Mouse (Mus musculus): Measurements from ENCODE around the gene Fggy. TPM values are rescaled to one million over a fixed set of nuclear protein-coding genes. Genes with fewer than 3 reads are reported as not detected.

The Fggy gene
- 10 to 100 TPM; 15.8 to 21.0 TPM for total RNA-seq (2021)

DNA sequence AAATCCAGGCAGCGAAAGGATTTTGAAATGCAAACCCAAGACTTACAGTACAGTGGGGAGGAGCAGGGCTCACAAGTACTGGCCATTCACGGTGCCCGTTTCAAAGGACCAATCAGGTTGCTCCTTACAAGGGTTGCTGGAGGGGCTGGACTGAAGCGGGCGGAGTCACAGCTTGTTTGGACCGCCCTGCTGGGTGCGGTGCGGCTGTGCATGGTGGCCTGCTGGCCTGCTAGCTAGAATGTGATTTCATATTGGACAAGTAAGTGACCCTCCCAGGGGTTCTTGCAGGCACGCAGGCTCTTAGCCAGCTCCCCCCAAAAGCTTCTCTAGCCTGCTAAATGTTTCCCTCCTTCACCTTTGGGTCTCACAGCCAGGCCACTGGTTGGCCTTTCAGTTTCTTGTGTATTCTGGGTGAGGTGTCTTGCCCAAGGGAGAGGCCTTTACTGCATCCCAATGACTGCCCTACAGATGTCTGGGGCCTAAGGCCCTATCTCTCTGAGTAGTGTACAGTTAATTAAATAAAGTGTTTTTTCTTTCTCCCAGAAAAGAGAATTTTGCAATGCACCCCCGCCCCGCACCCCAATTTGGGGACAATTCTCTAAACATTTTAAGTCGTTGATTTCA, at the start of gene Fggy:
Fggy (plus strand) TSS at position 175 of the 624 bp plus-strand sequence.
- intact Hi-C loops (cut with DNase I) = loop anchor here (2.0 kb wide), 1 partner anchor 505 kb away; the partner anchor contains the start of gene Jun
- DNase-seq (ENCODE audit: low spot score in 2 of 2) = peak; percentile 97 to 98

GRCm38 (mm10) chr4:95507946-95508311, 49.4 kb upstream of the Fggy start:
- intact Hi-C loops (cut with DNase I) = no loop called here

GRCm38 (mm10) chr4:95518382-95518781, 38.9 kb upstream of the Fggy start:
- no peak for DNase-seq (ENCODE audit: low spot score in 2 of 2)
- intact Hi-C loops (cut with DNase I) = no loop called here

More at GRCm38 (mm10) chr4:95507946-95508311, 49.4 kb upstream of the Fggy start:
- DNase-seq (ENCODE audit: low spot score in 2 of 2) = no peak

DNA sequence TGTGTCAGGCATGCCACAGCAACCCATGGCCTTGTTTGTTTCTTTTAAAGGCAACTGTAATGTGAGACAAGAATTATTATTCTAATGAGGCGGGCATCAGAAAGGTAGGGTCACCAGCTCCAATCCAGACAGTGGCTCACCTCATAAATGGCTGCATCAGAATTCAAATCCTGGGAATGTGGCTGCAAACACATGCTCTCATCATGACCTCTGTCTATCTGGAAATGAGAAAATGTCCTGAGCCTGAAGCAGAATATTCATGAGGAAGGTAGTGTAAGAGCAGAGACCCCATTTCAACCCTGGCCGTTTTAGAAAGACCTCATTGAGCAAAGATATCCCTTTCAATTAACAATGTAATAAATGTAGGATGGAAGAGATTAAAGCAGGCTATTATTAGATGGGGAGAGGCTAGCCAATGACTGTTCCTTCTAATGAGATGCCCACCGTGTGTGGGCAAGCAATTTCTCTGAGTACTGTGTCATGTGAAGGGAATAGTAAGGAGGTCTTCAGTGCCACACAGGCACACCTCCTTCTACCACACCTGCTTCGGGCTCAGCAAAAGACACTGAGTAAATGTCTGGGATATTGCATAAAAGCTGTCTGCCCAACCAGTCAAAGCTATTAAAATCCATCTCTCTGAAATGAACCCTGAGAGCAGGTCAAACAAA, 37.2 kb upstream of the Fggy start:
- no peak for DNase-seq (ENCODE audit: low spot score in 2 of 2)
- intact Hi-C loops (cut with DNase I) = no loop called here

- intact Hi-C loops (cut with DNase I) = no loop called here
- no peak for DNase-seq (ENCODE audit: low spot score in 2 of 2)
These were observed 36.7 kb upstream of the Fggy start for GRCm38 (mm10) chr4:95520643-95521032.

DNA sequence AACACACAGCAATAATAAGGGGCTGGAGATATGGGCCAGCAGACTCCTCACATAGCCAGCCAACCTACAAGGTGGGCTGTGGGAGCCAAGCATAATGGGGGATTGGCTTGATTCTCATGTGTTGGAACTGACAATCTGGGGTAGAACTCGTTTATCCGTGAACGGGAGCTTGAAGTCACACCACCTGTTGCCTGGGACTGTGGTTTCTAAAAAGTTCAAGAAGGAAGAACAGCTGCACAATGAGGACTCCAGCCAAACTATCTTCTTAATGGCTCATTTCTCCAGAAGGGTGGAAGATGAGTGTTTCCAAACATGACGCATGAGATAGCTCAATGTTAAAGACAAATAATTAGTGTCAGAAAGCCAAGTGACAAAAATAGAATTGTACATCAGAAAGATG, 30.7 kb upstream of the Fggy start:
- DNase-seq (ENCODE audit: low spot score in 2 of 2) = no peak
- intact Hi-C loops (cut with DNase I) = no loop called here

DNA sequence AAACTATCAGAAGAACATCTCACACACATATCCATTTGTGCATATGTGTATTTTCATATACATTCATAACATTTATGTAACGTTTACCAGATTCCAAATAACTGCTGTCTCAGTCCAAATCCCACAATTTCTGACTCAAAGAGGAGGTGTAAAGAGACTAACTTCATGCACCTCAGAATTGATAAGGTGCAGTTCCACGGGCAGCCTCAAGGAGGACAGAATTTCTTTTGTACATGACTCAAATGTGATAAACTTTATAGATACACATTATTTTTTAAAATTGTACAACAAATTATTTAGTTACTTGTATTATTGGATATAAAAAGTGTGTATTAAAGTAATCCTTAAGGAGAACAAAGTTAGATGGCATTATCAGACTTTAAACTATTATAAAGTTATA, 26.6 kb upstream of the Fggy start:
- intact Hi-C loops (cut with DNase I) = no loop called here
- DNase-seq (ENCODE audit: low spot score in 2 of 2) = no peak

GRCm38 (mm10) chr4:95533946-95534345, 23.4 kb upstream of the Fggy start:
- DNase-seq (ENCODE audit: low spot score in 2 of 2) = no peak
- intact Hi-C loops (cut with DNase I) = no loop called here

GRCm38 (mm10) chr4:95541382-95542038, 15.8 kb upstream of the Fggy start:
- intact Hi-C loops (cut with DNase I) = no loop called here
- DNase-seq (ENCODE audit: low spot score in 2 of 2) = no peak

DNA sequence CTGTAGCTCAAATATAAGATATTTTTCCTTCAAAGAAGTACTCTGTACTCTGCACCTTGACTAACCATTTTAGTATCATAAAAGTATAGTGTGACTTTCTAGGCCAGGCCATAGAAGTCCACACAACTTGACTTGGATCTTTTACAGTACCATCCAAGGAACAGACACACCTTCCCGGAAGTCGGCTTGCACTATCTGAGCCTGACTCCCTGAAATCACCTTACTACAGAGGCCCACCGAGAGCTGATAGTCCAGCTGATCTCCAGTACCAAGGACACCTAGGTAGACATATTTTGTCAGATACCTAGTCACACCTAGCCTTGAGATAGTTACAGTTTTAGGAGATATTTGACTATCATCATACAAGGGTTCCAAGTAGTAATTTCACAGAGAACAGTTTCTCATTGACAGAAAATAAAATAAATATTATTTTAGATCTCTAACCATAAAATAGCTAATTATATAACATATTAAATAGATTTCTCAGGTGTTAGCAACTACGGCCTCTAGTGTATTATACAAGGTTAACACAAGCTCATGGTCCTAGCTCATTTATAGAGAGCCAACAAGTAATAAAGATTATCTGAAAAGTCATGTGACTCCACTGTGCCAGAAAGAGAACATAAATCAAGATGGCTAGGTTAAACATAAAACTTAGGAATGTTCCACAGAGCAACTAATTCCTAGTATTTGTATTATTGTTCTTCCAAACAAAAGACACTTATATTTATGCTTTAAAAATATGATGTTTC, 15.1 kb upstream of the Fggy start:
- no peak for DNase-seq (ENCODE audit: low spot score in 2 of 2)
- intact Hi-C loops (cut with DNase I) = no loop called here

GRCm38 (mm10) chr4:95543529-95543928, 13.8 kb upstream of the Fggy start:
- intact Hi-C loops (cut with DNase I) = no loop called here
- no peak for DNase-seq (ENCODE audit: low spot score in 2 of 2)

DNA sequence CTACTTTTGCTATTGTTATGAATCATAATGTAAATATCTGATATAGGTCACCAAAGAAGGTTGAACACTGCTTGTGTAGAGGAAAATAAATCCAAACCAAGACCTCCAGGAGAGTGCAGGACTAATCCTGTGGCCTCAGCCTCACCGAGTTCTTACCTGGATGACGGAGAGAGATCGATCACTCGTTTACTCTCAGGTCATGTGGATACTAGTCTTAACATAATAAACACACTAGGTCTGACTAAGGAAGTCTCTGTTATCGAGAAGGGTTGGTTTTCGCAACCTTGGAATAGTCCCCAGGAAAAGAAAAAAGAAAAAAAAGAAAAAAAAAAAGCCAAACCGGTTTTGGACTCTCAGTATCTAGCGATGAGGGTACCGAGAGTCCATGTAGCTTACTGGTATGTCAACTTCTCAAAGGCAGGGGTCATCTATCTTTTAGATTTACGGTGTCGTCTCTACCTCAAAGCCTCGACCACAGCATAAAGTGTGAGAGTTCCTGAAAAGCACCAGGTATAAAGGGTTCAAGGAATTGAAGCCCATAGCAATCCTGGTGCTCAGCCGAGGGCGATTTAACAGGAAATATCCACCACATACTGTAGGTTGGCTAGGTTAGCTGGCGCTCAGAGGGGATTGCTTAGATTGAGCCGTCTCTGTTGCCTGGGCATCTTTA, 509 bp upstream of the Fggy start:
- intact Hi-C loops (cut with DNase I) = loop anchor here (2.0 kb wide), 1 partner anchor 504 kb away; the partner anchor contains the start of gene Jun
- DNase-seq (ENCODE audit: low spot score in 2 of 2) = no peak

DNA sequence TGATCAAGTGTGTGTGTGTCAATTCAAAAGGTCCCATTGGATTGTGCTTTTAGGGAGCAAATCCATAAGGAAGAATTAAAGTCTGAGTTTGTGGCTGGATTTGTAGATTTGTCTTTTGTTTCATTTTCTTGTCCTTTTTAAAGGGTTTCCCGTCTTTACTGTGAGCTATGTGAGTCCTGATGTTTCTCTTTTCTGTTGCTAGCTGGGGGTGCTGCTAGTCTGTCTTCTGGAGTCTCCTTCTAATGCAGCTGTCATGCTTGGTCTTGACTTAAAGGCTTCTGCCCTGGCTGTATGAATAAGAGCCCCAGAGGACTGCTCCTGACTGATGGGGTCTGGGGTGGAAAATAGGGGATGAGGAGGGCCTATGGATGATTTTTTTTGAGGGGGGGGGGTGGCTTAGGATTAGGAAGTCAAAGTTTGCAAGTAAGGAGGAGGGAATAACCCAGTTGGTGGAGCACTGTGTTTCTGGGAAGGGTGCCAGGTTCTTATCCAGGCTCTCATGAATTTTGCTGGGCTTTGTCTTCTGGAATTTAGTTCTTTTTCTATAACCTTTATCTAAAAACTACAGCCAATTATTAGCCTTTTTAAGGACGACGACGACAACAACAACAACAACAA, 1.1 kb downstream of the Fggy start:
- DNase-seq (ENCODE audit: low spot score in 2 of 2) = no peak
- intact Hi-C loops (cut with DNase I) = no loop called here

DNA sequence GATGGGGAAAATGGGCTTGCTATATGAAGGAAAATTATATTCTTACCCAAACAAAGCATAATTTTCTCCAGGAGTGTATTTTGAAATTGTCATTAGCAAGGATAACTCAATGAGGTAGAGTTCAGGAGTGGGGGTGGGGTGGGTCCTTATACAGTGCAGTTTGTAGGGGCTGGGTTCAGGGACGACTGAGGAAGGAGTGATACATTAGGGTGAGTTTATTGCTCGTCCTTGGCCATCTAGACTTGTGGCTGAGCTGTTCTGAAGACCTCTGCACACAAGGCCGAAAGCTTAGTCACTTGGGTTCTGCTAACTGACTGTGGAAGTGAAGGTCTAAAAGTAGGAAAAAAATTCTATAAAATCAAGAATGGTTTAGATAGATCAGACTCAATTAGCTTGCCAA, 14.3 kb downstream of the Fggy start:
- no peak for DNase-seq (ENCODE audit: low spot score in 2 of 2)
- intact Hi-C loops (cut with DNase I) = no loop called here

DNA sequence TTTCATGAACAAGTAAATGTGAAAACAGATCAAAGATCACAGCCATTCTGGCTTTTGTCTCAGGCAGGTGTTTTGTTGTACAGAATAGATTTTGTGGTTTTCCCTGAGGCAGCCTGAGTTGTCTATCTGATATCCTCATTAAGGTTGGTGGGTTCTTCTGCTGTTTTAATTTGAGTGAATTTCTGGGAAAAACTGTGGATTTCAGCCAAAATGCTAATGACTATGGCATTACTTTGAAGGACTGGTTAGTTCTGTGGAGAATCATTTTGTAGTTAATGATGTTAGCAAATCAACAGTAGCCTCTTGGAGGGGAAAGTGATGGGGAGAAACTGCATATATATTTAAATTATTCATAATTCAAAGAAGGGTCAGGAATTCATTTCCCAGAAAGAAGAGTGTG, 16.4 kb downstream of the Fggy start:
- no peak for DNase-seq (ENCODE audit: low spot score in 2 of 2)
- intact Hi-C loops (cut with DNase I) = no loop called here

DNA sequence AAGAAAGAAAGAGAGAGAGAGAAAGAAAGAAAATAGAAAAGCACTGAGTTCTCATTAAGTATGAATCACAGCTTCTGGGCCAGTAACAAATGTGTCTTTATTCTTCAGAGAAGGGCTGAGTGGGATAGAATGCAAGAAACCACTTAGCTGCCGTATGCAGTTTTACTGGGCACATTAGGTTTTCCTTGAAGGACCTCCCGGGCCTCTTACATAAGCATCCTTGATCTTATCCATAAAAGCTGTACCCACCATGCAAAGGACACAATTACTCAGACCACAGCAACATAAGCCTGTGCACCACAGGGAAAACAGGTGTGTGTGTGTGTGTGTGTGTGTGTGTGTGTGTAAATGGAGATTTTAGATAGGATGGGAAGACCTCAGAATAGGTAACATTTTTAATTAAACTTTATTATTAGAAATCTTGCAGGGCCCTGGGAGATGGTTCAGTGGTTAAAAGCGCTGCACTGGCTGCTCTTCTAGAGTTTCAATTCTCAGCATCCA, 18.2 kb downstream of the Fggy start:
- intact Hi-C loops (cut with DNase I) = no loop called here

GRCm38 (mm10) chr4:95579183-95579582, 21.9 kb downstream of the Fggy start:
- intact Hi-C loops (cut with DNase I) = no loop called here
- DNase-seq (ENCODE audit: low spot score in 2 of 2) = no peak

More for the DNA sequence above, 18.2 kb downstream of the Fggy start:
- no peak for DNase-seq (ENCODE audit: low spot score in 2 of 2)

- intact Hi-C loops (cut with DNase I) = no loop called here
- DNase-seq (ENCODE audit: low spot score in 2 of 2) = no peak
These were observed 26.9 kb downstream of the Fggy start for GRCm38 (mm10) chr4:95584107-95584762.
